Mouse (Mus musculus) megakaryocyte-erythroid progenitor cell, adult 5-6 weeks (primary cell): ENCODE measurements around the gene Fblim1. TPM values are rescaled to one million over a fixed set of nuclear protein-coding genes. Genes with fewer than 3 reads are reported as not detected.

Experiments used
- ATAC-seq: replicated peaks from 2 replicates; pipeline ENCODE4 v1.8.0; 2016; ENCODE audit warnings: mild to moderate bottlenecking, inconsistent platforms; ENCODE audit not compliant: severe bottlenecking, poor library complexity, low FRiP score, low TSS enrichment
- total RNA-seq, 2 experiments: library from RNA; stranded (forward) in 1 of 2; stranded (reverse) in 1 of 2; fragments of 200-1000, 215-1000 nt in 1 of 2; fragments of >200 nt in 1 of 2; fragmentation: Nextera tagmentation in 1 of 2; gene quantifications; 2 replicates each; pipeline ENCODE4 v1.2.3; 2014 to 2017

The Fblim1 gene
- total RNA-seq, 2 experiments from 2014 or later = not detected

GRCm38 (mm10) chr4:141627502-141627901, 21.6 kb upstream of the Fblim1 start:
- ATAC-seq = no peak

GRCm38 (mm10) chr4:141625774-141626550, 20.1 kb upstream of the Fblim1 start:
- no peak for ATAC-seq

GRCm38 (mm10) chr4:141624983-141625773, 19.3 kb upstream of the Fblim1 start:
- ATAC-seq = peak; percentile 79

GRCm38 (mm10) chr4:141624134-141624533, 18.2 kb upstream of the Fblim1 start:
- ATAC-seq = no peak

GRCm38 (mm10) chr4:141623666-141624065, 17.8 kb upstream of the Fblim1 start, which contains the start of gene Slc25a34:
TSS of gene Slc25a34 (minus strand) at chr4:141623821.
- no peak for ATAC-seq

GRCm38 (mm10) chr4:141623037-141623436, 17.1 kb upstream of the Fblim1 start:
- ATAC-seq = no peak

GRCm38 (mm10) chr4:141622580-141622979, 16.7 kb upstream of the Fblim1 start:
- no peak for ATAC-seq

GRCm38 (mm10) chr4:141622091-141622490, 16.2 kb upstream of the Fblim1 start:
- ATAC-seq = no peak

- ATAC-seq = no peak
Measured at GRCm38 (mm10) chr4:141621297-141621696, 15.4 kb upstream of the Fblim1 start.

GRCm38 (mm10) chr4:141619299-141619883, 13.5 kb upstream of the Fblim1 start:
- no peak for ATAC-seq

GRCm38 (mm10) chr4:141618565-141619243, 12.8 kb upstream of the Fblim1 start, which contains the start of gene Tmem82:
TSS of gene Tmem82 (minus strand) at chr4:141618633.
- ATAC-seq = peak; percentile 39; the same call in 1 of the 2 replicates

GRCm38 (mm10) chr4:141617863-141618564, 12.1 kb upstream of the Fblim1 start:
- no peak for ATAC-seq

GRCm38 (mm10) chr4:141617299-141617698, 11.4 kb upstream of the Fblim1 start:
- peak; percentile 59 for ATAC-seq

GRCm38 (mm10) chr4:141616811-141617210, 10.9 kb upstream of the Fblim1 start:
- no peak for ATAC-seq

GRCm38 (mm10) chr4:141614946-141615345, 9.1 kb upstream of the Fblim1 start:
- ATAC-seq = no peak

GRCm38 (mm10) chr4:141609538-141609937, 3.6 kb upstream of the Fblim1 start:
- no peak for ATAC-seq

- ATAC-seq = no peak
Measured at GRCm38 (mm10) chr4:141605421-141605820, 475 bp downstream of the Fblim1 start.

- no peak for ATAC-seq
Measured at GRCm38 (mm10) chr4:141604493-141604892, 1.4 kb downstream of the Fblim1 start.

- ATAC-seq = no peak
Measured at GRCm38 (mm10) chr4:141603921-141604320, 2.0 kb downstream of the Fblim1 start.
